Mouse (Mus musculus) CH12.LX (cell line): ENCODE measurements around the gene Pon1. TPM values are rescaled to one million over a fixed set of nuclear protein-coding genes. Genes with fewer than 3 reads are reported as not detected.

ENCODE experiments used
- DNase-seq: peaks from one replicate; pipeline ENCODE4 v3.0.0-alpha.2; 2013; ENCODE audit errors: extremely low read depth
- H3K27ac ChIP-seq: 2 replicates; pipeline ENCODE4 v1.5.1; 2012; ENCODE audit warnings: low read depth, mild to moderate bottlenecking, control low read depth, moderate library complexity; ENCODE audit not compliant: insufficient read depth
- H3K27me3 ChIP-seq: replicated peaks from 2 replicates; pipeline ENCODE3; 2012; ENCODE audit warnings: inconsistent platforms
- H3K36me3 ChIP-seq, 2 experiments: replicated peaks in 1 of 2; 2 replicates each; pipeline versions ENCODE3 to v1.6.1; 2012; ENCODE audit warnings: inconsistent platforms in 1 of 2, low read length in 1 of 2, mild to moderate bottlenecking in 1 of 2, mixed read lengths in 1 of 2, moderate library complexity in 1 of 2; ENCODE audit not compliant: control insufficient read depth in 1 of 2, insufficient read depth in 1 of 2
- H3K4me1 ChIP-seq, 2 experiments: 2 replicates each; pipeline ENCODE4 v1.6.1; 2012; ENCODE audit warnings: inconsistent platforms in 1 of 2, moderate library complexity in 1 of 2; ENCODE audit not compliant: insufficient read depth in 2 of 2, control insufficient read depth in 1 of 2
- H3K4me2 ChIP-seq: 2 replicates; pipeline ENCODE4 v1.6.1; 2012; ENCODE audit warnings: low read depth, mild to moderate bottlenecking, control low read depth; ENCODE audit not compliant: poor library complexity, insufficient read depth, severe bottlenecking
- H3K4me3 ChIP-seq, 3 experiments: fragments of 150-350 bp in 1 of 3; sonication (generic) in 1 of 3; replicated peaks in 1 of 3; 2 replicates each; pipeline versions ENCODE3 to v1.5.1; 2011 to 2012; ENCODE audit warnings: low read depth in 2 of 3, low read length in 2 of 3, mild to moderate bottlenecking in 2 of 3, moderate library complexity in 2 of 3, control low read depth in 1 of 3, improper control_type of control experiment in 1 of 3, inconsistent platforms in 1 of 3, mixed read lengths in 1 of 3; ENCODE audit not compliant: poor library complexity in 1 of 3
- H3K79me2 ChIP-seq: replicated peaks from 2 replicates; pipeline ENCODE4 v1.6.1; 2012; ENCODE audit warnings: mild to moderate bottlenecking, moderate library complexity; ENCODE audit not compliant: control insufficient read depth, poor library complexity, insufficient read depth, severe bottlenecking; ENCODE audit errors: extremely low read depth
- H3K9ac ChIP-seq: 2 replicates; pipeline ENCODE4 v1.6.1; 2012; ENCODE audit warnings: low read depth, mild to moderate bottlenecking, control low read depth, moderate library complexity; ENCODE audit not compliant: insufficient read depth
- H3K9me3 ChIP-seq: replicated peaks from 2 replicates; pipeline ENCODE3; 2012; ENCODE audit warnings: low read length, inconsistent platforms, mixed read lengths
- CHD2 ChIP-seq: IDR thresholded peaks from 2 replicates; pipeline ENCODE4 v1.6.1; 2011; ENCODE audit warnings: low read length, improper control_type of control experiment
- CTCF ChIP-seq, 2 experiments: IDR thresholded peaks in 1 of 2; conservative IDR thresholded peaks in 1 of 2; 2 replicates each; pipeline ENCODE4 v1.5.1; 2011 to 2012; ENCODE audit warnings: low read depth in 2 of 2, low read length in 2 of 2, improper control_type of control experiment in 1 of 2, inconsistent platforms in 1 of 2, mild to moderate bottlenecking in 1 of 2, moderate library complexity in 1 of 2
- ELF1 ChIP-seq: IDR thresholded peaks from 2 replicates; pipeline ENCODE4 v1.6.1; 2014; ENCODE audit warnings: low read depth, mild to moderate bottlenecking, inconsistent platforms, low read length, improper control_type of control experiment
- EP300 ChIP-seq: IDR thresholded peaks from 2 replicates; pipeline ENCODE4 v1.6.1; 2011; ENCODE audit warnings: low read length, improper control_type of control experiment
- GABPA ChIP-seq: IDR thresholded peaks from 2 replicates; pipeline ENCODE4 v1.6.1; 2012; ENCODE audit warnings: low read depth, low read length, improper control_type of control experiment, inconsistent platforms; ENCODE audit not compliant: insufficient replicate concordance
- HCFC1 ChIP-seq: IDR thresholded peaks from 2 replicates; pipeline ENCODE4 v1.6.1; 2012; ENCODE audit warnings: low read depth, mild to moderate bottlenecking, inconsistent platforms, low read length, improper control_type of control experiment
- IRF4 ChIP-seq: IDR thresholded peaks from 2 replicates; pipeline ENCODE4 v1.6.1; 2014; ENCODE audit warnings: low read depth, mild to moderate bottlenecking, inconsistent platforms, low read length, improper control_type of control experiment
- JUND ChIP-seq: conservative IDR thresholded peaks from 2 replicates; pipeline ENCODE4 v1.6.1; 2011; ENCODE audit warnings: low read depth, low read length, improper control_type of control experiment
- KAT2A ChIP-seq: IDR thresholded peaks from 2 replicates; pipeline ENCODE4 v1.6.1; 2012; ENCODE audit warnings: low read length, improper control_type of control experiment, inconsistent platforms; ENCODE audit not compliant: insufficient replicate concordance
- MEF2A ChIP-seq: IDR thresholded peaks from 2 replicates; pipeline ENCODE4 v1.6.1; 2014; ENCODE audit warnings: low read depth, mild to moderate bottlenecking, inconsistent platforms, low read length, improper control_type of control experiment, borderline replicate concordance
- MXI1 ChIP-seq: IDR thresholded peaks from 2 replicates; pipeline ENCODE4 v1.6.1; 2011; ENCODE audit warnings: mild to moderate bottlenecking, low read depth, low read length, improper control_type of control experiment
- POLR2AphosphoS2 ChIP-seq: IDR thresholded peaks from 2 replicates; pipeline ENCODE4 v1.6.1; 2011; ENCODE audit warnings: low read depth, low read length, improper control_type of control experiment
- RCOR1 ChIP-seq: conservative IDR thresholded peaks from 2 replicates; pipeline ENCODE4 v1.6.1; 2012; ENCODE audit warnings: low read depth, mild to moderate bottlenecking, inconsistent platforms, low read length, improper control_type of control experiment
- SIN3A ChIP-seq: IDR thresholded peaks from 2 replicates; pipeline ENCODE4 v1.6.1; 2012; ENCODE audit warnings: low read length, improper control_type of control experiment, inconsistent platforms
- TBP ChIP-seq: conservative IDR thresholded peaks from 2 replicates; pipeline ENCODE4 v1.6.1; 2011; ENCODE audit warnings: low read depth, low read length, improper control_type of control experiment
- USF1 ChIP-seq: IDR thresholded peaks from 2 replicates; pipeline ENCODE4 v1.6.1; 2014; ENCODE audit warnings: low read depth, mild to moderate bottlenecking, inconsistent platforms, low read length, improper control_type of control experiment
- ZNF384 ChIP-seq: IDR thresholded peaks from 2 replicates; pipeline ENCODE4 v1.6.1; 2012; ENCODE audit warnings: low read depth, low read length, improper control_type of control experiment, inconsistent platforms
- dilution Hi-C: fragments of 300-500 bp; cut with MboI; formaldehyde crosslinking; loops from 2 replicates; pipeline ENCODE4 v1.14.3; 2020; ENCODE audit warnings: low sequenced_read_pairs; ENCODE audit not compliant: extremely low pct_unique_long_range_greater_than_20kb, extremely low pct_ligation_motif_present
- in situ Hi-C: fragments of 300-500 bp; cut with MboI; formaldehyde crosslinking; loops from 3 replicates; pipeline ENCODE4 v1.14.3; 2019; ENCODE audit warnings: low sequenced_read_pairs, low pct_ligation_motif_present, low pct_unique_long_range_greater_than_20kb, mixed read lengths
- polyA plus RNA-seq: library from polyadenylated mRNA; unstranded; fragments of >175 nt; gene quantifications from 2 replicates; pipeline ENCODE4 v1.2.1, GENCODE M21; 2012; ENCODE audit warnings: low read depth; ENCODE audit not compliant: insufficient read length
- total RNA-seq, 2 experiments: library from RNA; depleted of rRNA; stranded (reverse); fragments of 300-350 nt in 1 of 2; fragments of >200 nt in 1 of 2; gene quantifications; 2 replicates each; pipeline ENCODE4 v1.2.3; 2012 to 2014

Gene Pon1
- total and polyA plus RNA-seq, 3 experiments = not detected

DNA sequence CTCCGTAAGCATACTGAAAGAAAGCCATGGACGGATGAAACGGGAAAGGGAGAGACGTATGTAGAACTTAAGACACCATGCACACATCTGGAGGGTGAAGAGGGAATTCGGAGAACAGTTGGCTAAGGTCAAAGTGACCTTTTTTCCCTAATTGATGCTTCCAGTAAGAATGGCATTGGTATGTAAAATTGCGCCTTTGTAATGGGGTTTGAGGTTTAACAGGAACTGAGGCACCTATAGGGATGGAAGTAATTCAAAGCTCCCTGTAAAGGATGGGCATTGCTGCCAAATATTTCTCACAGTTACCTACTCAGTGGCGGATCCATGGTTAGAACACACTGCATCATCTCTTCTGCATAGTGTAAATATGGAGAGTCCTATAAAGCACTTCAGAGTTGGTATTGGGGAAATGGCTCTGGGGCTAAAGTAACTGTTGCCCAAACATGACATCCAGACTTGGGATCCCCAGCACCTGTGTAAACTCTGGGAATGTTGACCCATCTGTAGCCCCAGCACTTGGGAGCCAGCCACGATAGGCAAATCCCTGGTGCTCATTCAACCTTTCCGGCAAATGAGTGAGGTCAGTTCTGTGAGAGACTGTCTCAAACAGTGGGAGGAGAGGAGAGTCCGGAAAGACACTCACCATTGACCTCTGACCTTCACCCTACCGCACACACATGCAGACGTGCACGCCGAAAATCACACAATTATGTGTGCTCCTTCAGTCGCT, 74.4 kb downstream of the Pon1 start:
- Histone ChIP-seq H3K9ac (no peak overlapping the region), H3K9me3 (no peaks in the 10 kb centered on the region), H3K4me3 (no peak overlapping the region), H3K27ac (no peak overlapping the region), H3K27me3 (no peaks in the 10 kb centered on the region), H3K4me2 (no peak overlapping the region), H3K79me2 (no peaks in the 10 kb centered on the region), H3K4me1 (peaks cover 0 to under 1% of the 10 kb centered on the region in 2 experiments; a peak in 1 of 4 replicates), H3K36me3 (no peaks in the 10 kb centered on the region)
- dilution Hi-C loops (no loop called here), in situ Hi-C loops (loop anchor here (25.0 kb wide), 1 partner anchor 457 kb away; no protein-coding TSS in a partner anchor)
- no peak for DNase-seq
- TF ChIP-seq EP300 (no peak), ZNF384 (no peak), SIN3A (no peak), RCOR1 (no peak), IRF4 (no peak), TBP (no peak), GABPA (no peak), MEF2A (no peak), MXI1 (no peak), JUND (no peak), CTCF (conservative IDR thresholded peaks at IDR 0.05 in 1 of 2, IDR thresholded peaks at IDR 0.05 in 1 of 2; ENCODE audit: low read depth in 2 of 2, low read length in 2 of 2) (no peak), KAT2A (no peak), POLR2AphosphoS2 (no peak), CHD2 (no peak), ELF1 (no peak), HCFC1 (no peak), USF1 (no peak)

Other genes with a start within 250 kb of the Pon1 start
- gene Pon3, start 62.3 kb upstream of the Pon1 start, total RNA-seq (2012; rRNA removed) = 12.6 and 13.4 TPM in 2 replicates
- gene Pon3, start 62.3 kb upstream of the Pon1 start, total RNA-seq (2014; rRNA removed) = 32.3 and 33.1 TPM in 2 replicates
- gene Pon3, start 62.3 kb upstream of the Pon1 start, polyA plus RNA-seq = 27.5 and 30.2 TPM in 2 replicates
- 14.2 and 18.5 TPM in 2 replicates for gene Pon2, start 104.5 kb upstream of the Pon1 start, total RNA-seq (2012; rRNA removed)
- 32.0 and 36.9 TPM in 2 replicates for gene Pon2, start 104.5 kb upstream of the Pon1 start, total RNA-seq (2014; rRNA removed)
- gene Pon2, start 104.5 kb upstream of the Pon1 start, polyA plus RNA-seq = 35.7 and 36.2 TPM in 2 replicates
- gene Asb4, start 189.4 kb upstream of the Pon1 start, total RNA-seq (2012; rRNA removed) = 0.04 TPM in 2 replicates
- gene Asb4, start 189.4 kb upstream of the Pon1 start, total RNA-seq (2014; rRNA removed) = 0.07 and 0.11 TPM in 2 replicates
- 0.07 TPM in 1 of 2 replicates, not detected in the other for gene Asb4, start 189.4 kb upstream of the Pon1 start, polyA plus RNA-seq